8 mouse cellular contexts compared by ENCODE assay signal in the genomic region with DNA sequence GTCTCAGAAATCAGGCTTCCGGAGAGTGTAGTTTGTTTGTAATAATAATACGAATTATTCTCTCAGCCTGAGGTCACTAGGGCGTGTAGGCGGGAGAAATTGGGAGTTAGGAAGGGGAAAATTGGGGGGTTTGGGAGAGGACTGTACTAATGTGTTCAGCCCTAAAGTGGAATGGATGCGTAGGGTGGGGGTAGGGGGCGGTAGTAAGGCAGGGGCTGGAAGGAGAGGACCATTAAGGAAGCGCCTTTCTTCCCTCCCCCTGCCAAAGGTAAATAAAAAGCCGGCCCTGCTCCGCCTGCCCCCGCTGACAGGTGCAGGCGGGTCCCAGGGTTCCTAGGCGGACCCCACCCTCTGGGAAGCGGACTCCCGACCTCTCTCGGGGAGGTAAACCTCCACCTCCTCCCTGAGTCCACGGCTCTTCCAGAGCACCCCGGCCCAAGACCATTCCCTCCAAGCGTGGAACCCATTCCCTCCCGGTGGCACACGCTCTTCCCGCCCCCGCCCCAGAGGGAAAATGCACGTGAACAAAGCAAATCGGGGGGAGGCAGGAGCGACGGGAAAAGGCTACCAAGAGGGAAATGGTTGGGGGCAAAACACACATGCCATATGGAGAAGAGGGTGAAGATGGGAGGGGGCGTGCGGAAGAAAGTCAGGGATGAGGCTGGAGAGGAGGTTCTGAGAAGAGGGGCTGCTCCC. TPM values are rescaled to one million over a fixed set of nuclear protein-coding genes. Genes with fewer than 3 reads are reported as not detected.
DNase-seq lines count a peak whose midpoint lies in the region; ATAC-seq and TF ChIP-seq lines count a peak whose summit lies in the region.

No protein-coding gene starts in this region.

- WGBS in intestine, postnatal 0 days, result 2% methylated on average over 28 of the region's 28 CpGs
- WGBS in small intestine, adult 2 months, result 3% methylated on average over 28 of the region's 28 CpGs

- no peak overlapping the region for H3K9ac ChIP-seq in intestine, postnatal 0 days (ENCODE audit: low read depth, low read length)

- H3K36me3 ChIP-seq in testis, adult 2 months (ENCODE audit: control insufficient read depth, insufficient read depth, low read length), result no peaks in the 10 kb centered on the region
- H3K36me3 ChIP-seq in intestine, postnatal 0 days (ENCODE audit: control insufficient read depth, insufficient read depth), result no peaks in the 10 kb centered on the region
- no peaks in the 10 kb centered on the region for H3K36me3 ChIP-seq in small intestine, adult 2 months (ENCODE audit: control insufficient read depth, insufficient read depth, low read length)

- peaks cover 4% of the 10 kb centered on the region; the same call in 1 of the 2 replicates for H3K27me3 ChIP-seq in testis, adult 2 months (ENCODE audit: control insufficient read depth, insufficient read depth, low read length)
- H3K27me3 ChIP-seq in intestine, postnatal 0 days (replicated peaks; ENCODE audit: control insufficient read depth, insufficient read depth, low read length), result peaks cover 37% of the 10 kb centered on the region
- H3K27me3 ChIP-seq in small intestine, adult 2 months (ENCODE audit: control insufficient read depth, insufficient read depth, low read length), result peaks cover 27% of the 10 kb centered on the region

- H3K4me1 ChIP-seq in testis, adult 2 months (ENCODE audit: control insufficient read depth, insufficient read depth, low read length), result peaks cover 4% of the 10 kb centered on the region
- no peaks in the 10 kb centered on the region for H3K4me1 ChIP-seq in intestine, postnatal 0 days (replicated peaks; ENCODE audit: control insufficient read depth, insufficient read depth, low read length)
- peaks cover 3% of the 10 kb centered on the region; the same call in 1 of the 2 replicates for H3K4me1 ChIP-seq in small intestine, adult 2 months (ENCODE audit: control insufficient read depth, insufficient read depth, insufficient read length, low read length)

- ATAC-seq in intestine, postnatal 0 days, result 0 out of 2 replicates have a peak, but pooled peaks have one; percentile 10

- peak; percentile 8 for DNase-seq in embryo, embryonic 10.5 days (ENCODE audit: low spot score)
- DNase-seq in embryo, embryonic 10 days (ENCODE audit: low spot score), result no peak
- DNase-seq in testis, postnatal 14 days (ENCODE audit: low spot score), result no peak
- DNase-seq in urinary bladder, adult 18-20 months (ENCODE audit: low spot score in 2 of 2), result no peak
- DNase-seq in adrenal gland, postnatal 14 days, result no peak

- no peak for TF ChIP-seq POLR2A in testis, adult 2 months (IDR thresholded peaks at IDR 0.05; ENCODE audit: control insufficient read depth, low read depth, low read length)
- no peak for TF ChIP-seq POLR2A in small intestine, adult 2 months (IDR thresholded peaks at IDR 0.05; ENCODE audit: low read depth, low read length)

- peak overlapping the region; percentile 88 for H3K4me2 ChIP-seq in intestine, postnatal 0 days (replicated peaks; ENCODE audit: low read depth)

- peak overlapping the region; percentile 80 for H3K4me3 ChIP-seq in testis, adult 2 months (ENCODE audit: control insufficient read depth, low read depth, low read length)
- H3K4me3 ChIP-seq in intestine, postnatal 0 days (ENCODE audit: low read depth, low read length), result peak overlapping the region; percentile 56
- H3K4me3 ChIP-seq in small intestine, adult 2 months (ENCODE audit: low read depth, low read length), result peak overlapping the region; percentile 47

- H3K9me3 ChIP-seq in intestine, postnatal 0 days (ENCODE audit: control insufficient read depth), result no peaks in the 10 kb centered on the region

- no peak overlapping the region for H3K27ac ChIP-seq in testis, adult 2 months (ENCODE audit: control insufficient read depth, insufficient read depth, low read depth, low read length)
- no peak overlapping the region for H3K27ac ChIP-seq in intestine, postnatal 0 days (ENCODE audit: low read depth, low read length)
- H3K27ac ChIP-seq in small intestine, adult 2 months (ENCODE audit: insufficient read depth, low read depth, low read length), result no peak overlapping the region

- no peak for TF ChIP-seq CTCF in testis, adult 2 months (IDR thresholded peaks at IDR 0.05; ENCODE audit: control insufficient read depth, insufficient read depth, insufficient replicate concordance, low read depth, low read length)
- no peak for TF ChIP-seq CTCF in intestine, postnatal 0 days (IDR thresholded peaks at IDR 0.05; ENCODE audit: low read depth)
- no peak for TF ChIP-seq CTCF in small intestine, adult 2 months (IDR thresholded peaks at IDR 0.05; ENCODE audit: extremely low read depth, insufficient read length, insufficient replicate concordance, low read depth, low read length)

RNA-seq across cellular contexts. Expression of a gene that starts 0.9 kb away (rescaled TPM):
- polyA plus RNA-seq in testis, adult 2 months (2012; rRNA removed), result 11.9 and 12.0 TPM in 2 replicates
- 0.05 and 0.12 TPM in 2 replicates for polyA plus RNA-seq in intestine, postnatal 0 days (2015; fragmentation: Nextera tagmentation; extraction: Ambion mirVana)
- 0.10 and 0.19 TPM in 2 replicates for polyA plus RNA-seq in small intestine, adult 2 months (2012; rRNA removed)
- 0.30 and 0.90 TPM in 2 replicates for total RNA-seq in adrenal gland, postnatal 14 days (2021)

RNA-seq across cellular contexts. Expression of a gene that starts 25.9 kb away (rescaled TPM):
- 35.2 and 40.1 TPM in 2 replicates for polyA plus RNA-seq in testis, adult 2 months (2012; rRNA removed)
- 50.9 and 54.8 TPM in 2 replicates for polyA plus RNA-seq in intestine, postnatal 0 days (2015; fragmentation: Nextera tagmentation; extraction: Ambion mirVana)
- polyA plus RNA-seq in small intestine, adult 2 months (2012; rRNA removed), result 104 and 222 TPM in 2 replicates
- 115 and 117 TPM in 2 replicates for total RNA-seq in adrenal gland, postnatal 14 days (2021)

RNA-seq across cellular contexts. Expression of a gene that starts 37.0 kb away (rescaled TPM):
- 0.84 and 0.89 TPM in 2 replicates for polyA plus RNA-seq in testis, adult 2 months (2012; rRNA removed)
- polyA plus RNA-seq in intestine, postnatal 0 days (2015; fragmentation: Nextera tagmentation; extraction: Ambion mirVana), result 0.12 and 0.18 TPM in 2 replicates
- polyA plus RNA-seq in small intestine, adult 2 months (2012; rRNA removed), result 0.18 and 0.24 TPM in 2 replicates
- 0.19 TPM in 1 of 2 replicates, not detected in the other for total RNA-seq in adrenal gland, postnatal 14 days (2021)

RNA-seq across cellular contexts. Expression of a gene that starts 49.5 kb away (rescaled TPM):
- 0.30 and 0.76 TPM in 2 replicates for polyA plus RNA-seq in testis, adult 2 months (2012; rRNA removed)
- 13.3 and 13.7 TPM in 2 replicates for polyA plus RNA-seq in intestine, postnatal 0 days (2015; fragmentation: Nextera tagmentation; extraction: Ambion mirVana)
- polyA plus RNA-seq in small intestine, adult 2 months (2012; rRNA removed), result 28.8 and 64.8 TPM in 2 replicates
- total RNA-seq in adrenal gland, postnatal 14 days (2021), result 1.2 and 3.6 TPM in 2 replicates

RNA-seq across cellular contexts. Expression of a gene that starts 58.7 kb away (rescaled TPM):
- 7.4 and 10.4 TPM in 2 replicates for polyA plus RNA-seq in testis, adult 2 months (2012; rRNA removed)
- 13.0 and 13.4 TPM in 2 replicates for polyA plus RNA-seq in intestine, postnatal 0 days (2015; fragmentation: Nextera tagmentation; extraction: Ambion mirVana)
- 13.6 and 16.0 TPM in 2 replicates for polyA plus RNA-seq in small intestine, adult 2 months (2012; rRNA removed)
- total RNA-seq in adrenal gland, postnatal 14 days (2021), result 21.8 and 30.2 TPM in 2 replicates

Comparison
In these comparisons a context has a peak if more than half of its experiments do, and no peak if none do; other contexts are left out.
1. RNA of a gene that starts 0.9 kb away (polyA plus RNA-seq): 11.9 to 12.0 TPM in testis, adult 2 months; 0.10 to 0.19 TPM in small intestine, adult 2 months and 0.05 to 0.12 TPM in intestine, postnatal 0 days; every median in the first group is over 10 times any median in the second.
2. Peak in every context shown above with its lines, with median percentiles within 50 percentile points of each other: H3K4me3 ChIP-seq.